8 mouse cellular contexts compared by ENCODE assay signal in genomic region chr11:72050895-72051858, GRCm38 (mm10). TPM values are rescaled to one million over a fixed set of nuclear protein-coding genes. Genes with fewer than 3 reads are reported as not detected.
DNase-seq lines count a peak whose midpoint lies in the region; ATAC-seq and TF ChIP-seq lines count a peak whose summit lies in the region.

No protein-coding gene starts in this region.

- TF ChIP-seq EP300 in heart, postnatal 0 days (IDR thresholded peaks at IDR 0.05; ENCODE audit: low read depth) = no peak

- H3K9me3 ChIP-seq in lung, embryonic 15.5 days = no peaks in the 10 kb centered on the region
- H3K9me3 ChIP-seq in heart, postnatal 0 days (replicated peaks; ENCODE audit: control insufficient read depth, low read length) = no peaks in the 10 kb centered on the region
- no peaks in the 10 kb centered on the region for H3K9me3 ChIP-seq in limb, embryonic 12.5 days

- H3K27ac ChIP-seq in lung, embryonic 15.5 days = no peak overlapping the region
- no peak overlapping the region for H3K27ac ChIP-seq in heart, postnatal 0 days (ENCODE audit: low read depth)
- H3K27ac ChIP-seq in limb, embryonic 12.5 days = no peak overlapping the region

- H3K4me2 ChIP-seq in lung, embryonic 15.5 days = peak overlapping the region; percentile 74
- peak overlapping the region; percentile 73 for H3K4me2 ChIP-seq in heart, postnatal 0 days (ENCODE audit: low read depth, low read length)
- H3K4me2 ChIP-seq in limb, embryonic 12.5 days = peak overlapping the region; percentile 91

- peak; percentile 35 for DNase-seq in adrenal gland, postnatal 10 days
- DNase-seq in adrenal gland, adult 18-20 months (ENCODE audit: low spot score in 2 of 2) = no peak
- no peak for DNase-seq in lung, adult 2 months
- DNase-seq in heart, postnatal 0 days (ENCODE audit: low spot score) = no peak
- peak; percentile 62 for DNase-seq in retina, embryonic 14.5 days (ENCODE audit: low spot score)

- H3K9ac ChIP-seq in lung, embryonic 15.5 days = peak overlapping the region; percentile 28
- peak overlapping the region; percentile 16; the same call in 1 of the 2 replicates for H3K9ac ChIP-seq in heart, postnatal 0 days (replicated peaks; ENCODE audit: low read depth, low read length)
- peak overlapping the region; percentile 63 for H3K9ac ChIP-seq in limb, embryonic 12.5 days (replicated peaks)

- peak; percentile 12; the same call in 1 of the 2 replicates for ATAC-seq in lung, embryonic 15.5 days (ENCODE audit: borderline replicate concordance, extremely low read depth, low FRiP score, low TSS enrichment)
- no peak for ATAC-seq in heart, postnatal 0 days (ENCODE audit: insufficient read depth, low read depth)
- peak; percentile 34; the same call in 1 of the 2 replicates for ATAC-seq in limb, embryonic 12.5 days (ENCODE audit: insufficient number of reproducible peaks, insufficient read depth, low FRiP score, low TSS enrichment, low read depth)
- no peak for ATAC-seq in megakaryocyte-erythroid progenitor cell, adult 5-6 weeks (replicated peaks; ENCODE audit: low FRiP score, low TSS enrichment, poor library complexity, severe bottlenecking)

- H3K4me3 ChIP-seq in lung, embryonic 15.5 days = peak overlapping the region; percentile 39
- H3K4me3 ChIP-seq in lung, adult 2 months (replicated peaks; ENCODE audit: extremely low read depth, low read depth, low read length) = no peak overlapping the region
- H3K4me3 ChIP-seq in heart, postnatal 0 days (ENCODE audit: low read depth, low read length) = peak overlapping the region; percentile 42
- H3K4me3 ChIP-seq in limb, embryonic 12.5 days (replicated peaks) = peak overlapping the region; percentile 61

- H3K27me3 ChIP-seq in lung, embryonic 15.5 days = peaks cover 16% of the 10 kb centered on the region; the same call in 1 of the 2 replicates
- peaks cover 4% of the 10 kb centered on the region; the same call in 1 of the 2 replicates for H3K27me3 ChIP-seq in heart, postnatal 0 days (ENCODE audit: control insufficient read depth, insufficient read depth, low read length)
- peaks cover 35% of the 10 kb centered on the region for H3K27me3 ChIP-seq in limb, embryonic 12.5 days

- WGBS in lung, embryonic 15.5 days = 3% methylated on average over 45 of the region's 45 CpGs
- WGBS in lung, adult 2 months = 22% methylated on average over 45 of the region's 45 CpGs
- WGBS in heart, postnatal 0 days = 3% methylated on average over 44 of the region's 45 CpGs
- WGBS in limb, embryonic 12.5 days = 2% methylated on average over 45 of the region's 45 CpGs

- peaks cover 17% of the 10 kb centered on the region for H3K36me3 ChIP-seq in lung, embryonic 15.5 days
- peaks cover 11% of the 10 kb centered on the region; the same call in 1 of the 2 replicates for H3K36me3 ChIP-seq in heart, postnatal 0 days (replicated peaks; ENCODE audit: control insufficient read depth, insufficient read depth, low read length)
- H3K36me3 ChIP-seq in limb, embryonic 12.5 days = peaks cover 9% of the 10 kb centered on the region

- no peak for TF ChIP-seq POLR2A in lung, adult 2 months (IDR thresholded peaks at IDR 0.05; ENCODE audit: borderline replicate concordance, extremely low read depth, low read depth, low read length)

- TF ChIP-seq CTCF in lung, adult 2 months (IDR thresholded peaks at IDR 0.05; ENCODE audit: insufficient read depth, low read length) = no peak
- peak; percentile 44 for TF ChIP-seq CTCF in heart, postnatal 0 days (IDR thresholded peaks at IDR 0.05; ENCODE audit: low read depth)

- H3K4me1 ChIP-seq in lung, embryonic 15.5 days = peaks cover 21% of the 10 kb centered on the region
- no peaks in the 10 kb centered on the region for H3K4me1 ChIP-seq in lung, adult 2 months (ENCODE audit: control insufficient read depth, insufficient read depth, low read length)
- H3K4me1 ChIP-seq in heart, postnatal 0 days (ENCODE audit: control insufficient read depth, insufficient read depth) = peaks cover 6% of the 10 kb centered on the region; the same call in 1 of the 2 replicates
- peaks cover 29% of the 10 kb centered on the region for H3K4me1 ChIP-seq in limb, embryonic 12.5 days (replicated peaks)

RNA-seq across cellular contexts. Expression of gene Pimreg, which starts 9.3 kb away (rescaled TPM):
- total RNA-seq in adrenal gland, postnatal 10 days (2021) = 10 to 100 TPM; 14.1 to 23.8 TPM
- 1 to 10 TPM in 1 of 2 experiments, under 1 TPM in 1; 0.51 to 2.1 TPM for total RNA-seq in adrenal gland, adult 18-20 months (2021)
- polyA plus RNA-seq in lung, embryonic 15.5 days (2015; fragmentation: Nextera tagmentation; extraction: Ambion mirVana) = 153 and 156 TPM in 2 replicates
- 1.2 and 1.8 TPM in 2 replicates for polyA plus RNA-seq in lung, adult 2 months (2012; rRNA removed)
- 30.2 and 40.7 TPM in 2 replicates for total RNA-seq in heart, postnatal 0 days (2014; rRNA removed; ENCODE audit: low replicate concordance)
- 24.6 and 25.8 TPM in 2 replicates for polyA plus RNA-seq in heart, postnatal 0 days (2015; fragmentation: Nextera tagmentation; extraction: Ambion mirVana)
- polyA plus RNA-seq in limb, embryonic 12.5 days (2016; fragmentation: Nextera tagmentation; extraction: Ambion mirVana) = 133 and 138 TPM in 2 replicates
- 2.3 and 7.1 TPM in 2 replicates for total RNA-seq in megakaryocyte-erythroid progenitor cell, adult 5-6 weeks (2014; fragmentation: Nextera tagmentation)
- 3.1 and 3.6 TPM in 2 replicates for total RNA-seq in megakaryocyte-erythroid progenitor cell, adult 5-6 weeks (2017)

RNA-seq across cellular contexts. Expression of gene Aipl1, which starts 13.9 kb away (rescaled TPM):
- total RNA-seq in adrenal gland, postnatal 10 days (2021) = under 1 TPM; 0.27 to 0.33 TPM
- total RNA-seq in adrenal gland, adult 18-20 months (2021) = not detected
- polyA plus RNA-seq in lung, embryonic 15.5 days (2015; fragmentation: Nextera tagmentation; extraction: Ambion mirVana) = 0.43 and 0.72 TPM in 2 replicates
- polyA plus RNA-seq in lung, adult 2 months (2012; rRNA removed) = 0.08 and 0.11 TPM in 2 replicates
- total RNA-seq in heart, postnatal 0 days (2014; rRNA removed; ENCODE audit: low replicate concordance) = not detected in 2 replicates
- polyA plus RNA-seq in heart, postnatal 0 days (2015; fragmentation: Nextera tagmentation; extraction: Ambion mirVana) = 0.11 and 0.31 TPM in 2 replicates
- polyA plus RNA-seq in limb, embryonic 12.5 days (2016; fragmentation: Nextera tagmentation; extraction: Ambion mirVana) = 0.31 and 0.32 TPM in 2 replicates
- total RNA-seq in megakaryocyte-erythroid progenitor cell, adult 5-6 weeks (2014; fragmentation: Nextera tagmentation) = not detected in 2 replicates
- total RNA-seq in megakaryocyte-erythroid progenitor cell, adult 5-6 weeks (2017) = 0.08 and 0.61 TPM in 2 replicates

Comparison
In these comparisons a context has a peak if more than half of its experiments do, and no peak if none do; other contexts are left out.
1. DNase-seq: peak in adrenal gland, postnatal 10 days (single experiment) and retina, embryonic 14.5 days (single experiment); none in adrenal gland, adult 18-20 months (0 of 2), lung, adult 2 months (single experiment) and heart, postnatal 0 days (single experiment).
2. ATAC-seq: peak in lung, embryonic 15.5 days (single experiment) and limb, embryonic 12.5 days (single experiment); none in heart, postnatal 0 days (single experiment) and megakaryocyte-erythroid progenitor cell, adult 5-6 weeks (single experiment).
3. Peak in every context shown above with its lines, with median percentiles within 50 percentile points of each other: H3K4me2 ChIP-seq and H3K9ac ChIP-seq.